Mouse (Mus musculus) ES-Bruce4 (cell line): ENCODE measurements at regions not wholly inside any gene's neighbourhood (a gene's known extent, or its start where the extent isn't known, plus 50 kb on each side); places are given as distances from the start of the nearest gene placed in this dataset.
"Not testable (repeated sequence)": the region's sequence is repeated elsewhere in the genome, so short reads cannot be mapped to it uniquely, and the experiment has no call there.

Source experiments
- H3K27ac ChIP-seq: 2 replicates; pipeline ENCODE4 v1.5.1; 2012; ENCODE audit warnings: low read length, inconsistent platforms; ENCODE audit not compliant: insufficient read depth
- H3K27me3 ChIP-seq: 2 replicates; pipeline ENCODE4 v1.6.1; 2012; ENCODE audit warnings: mild to moderate bottlenecking, low read length, inconsistent platforms; ENCODE audit not compliant: control insufficient read depth, poor library complexity, insufficient read depth, severe bottlenecking
- H3K36me3 ChIP-seq: 2 replicates; pipeline ENCODE4 v1.6.1; 2012; ENCODE audit warnings: inconsistent platforms, mild to moderate bottlenecking, low read length, moderate library complexity; ENCODE audit not compliant: control insufficient read depth, poor library complexity, insufficient read depth, severe bottlenecking
- H3K4me1 ChIP-seq: one replicate; pipeline ENCODE4 v1.8.1; 2011; ENCODE audit warnings: low read length; ENCODE audit not compliant: control insufficient read depth, insufficient read depth
- H3K4me3 ChIP-seq: 2 replicates; pipeline ENCODE4 v1.5.1; 2011; ENCODE audit warnings: low read depth, mild to moderate bottlenecking, low read length
- H3K9ac ChIP-seq: 2 replicates; pipeline ENCODE4 v1.6.1; 2012; ENCODE audit warnings: low read depth, mild to moderate bottlenecking, inconsistent platforms; ENCODE audit not compliant: poor library complexity, severe bottlenecking
- H3K9me3 ChIP-seq: replicated peaks from 2 replicates; pipeline ENCODE4 v1.6.1; 2012; ENCODE audit warnings: mild to moderate bottlenecking, low read length, inconsistent platforms; ENCODE audit not compliant: control insufficient read depth, poor library complexity, insufficient read depth, severe bottlenecking
- POLR2A ChIP-seq: IDR thresholded peaks from one replicate; pipeline ENCODE4 v1.8.1; 2011; ENCODE audit warnings: low read length; ENCODE audit not compliant: insufficient read depth

DNA sequence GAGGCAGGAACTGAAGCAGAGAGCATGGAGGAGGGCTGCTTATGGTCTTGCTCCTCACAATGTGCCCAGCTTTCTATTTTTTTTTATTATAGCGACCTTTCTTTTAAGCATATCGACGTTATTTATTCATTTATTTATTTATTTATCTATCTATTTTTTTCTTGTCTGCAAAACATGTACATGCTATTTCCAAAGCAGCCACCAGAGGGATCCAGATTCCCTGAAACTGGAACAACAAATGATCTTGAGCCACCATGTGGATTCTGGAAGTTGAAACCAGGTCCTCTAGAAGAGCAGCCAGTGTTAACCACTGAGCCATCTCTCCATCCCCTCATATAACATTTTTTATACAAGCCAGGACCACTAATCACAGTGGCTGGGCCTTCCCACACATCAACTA is 338.1 kb downstream of the Gm21863 start:
- H3K9ac ChIP-seq, H3K27me3 ChIP-seq, H3K4me3 ChIP-seq, H3K4me1 ChIP-seq, H3K9me3 ChIP-seq, H3K27ac ChIP-seq, H3K36me3 ChIP-seq: not testable (repeated sequence)

DNA sequence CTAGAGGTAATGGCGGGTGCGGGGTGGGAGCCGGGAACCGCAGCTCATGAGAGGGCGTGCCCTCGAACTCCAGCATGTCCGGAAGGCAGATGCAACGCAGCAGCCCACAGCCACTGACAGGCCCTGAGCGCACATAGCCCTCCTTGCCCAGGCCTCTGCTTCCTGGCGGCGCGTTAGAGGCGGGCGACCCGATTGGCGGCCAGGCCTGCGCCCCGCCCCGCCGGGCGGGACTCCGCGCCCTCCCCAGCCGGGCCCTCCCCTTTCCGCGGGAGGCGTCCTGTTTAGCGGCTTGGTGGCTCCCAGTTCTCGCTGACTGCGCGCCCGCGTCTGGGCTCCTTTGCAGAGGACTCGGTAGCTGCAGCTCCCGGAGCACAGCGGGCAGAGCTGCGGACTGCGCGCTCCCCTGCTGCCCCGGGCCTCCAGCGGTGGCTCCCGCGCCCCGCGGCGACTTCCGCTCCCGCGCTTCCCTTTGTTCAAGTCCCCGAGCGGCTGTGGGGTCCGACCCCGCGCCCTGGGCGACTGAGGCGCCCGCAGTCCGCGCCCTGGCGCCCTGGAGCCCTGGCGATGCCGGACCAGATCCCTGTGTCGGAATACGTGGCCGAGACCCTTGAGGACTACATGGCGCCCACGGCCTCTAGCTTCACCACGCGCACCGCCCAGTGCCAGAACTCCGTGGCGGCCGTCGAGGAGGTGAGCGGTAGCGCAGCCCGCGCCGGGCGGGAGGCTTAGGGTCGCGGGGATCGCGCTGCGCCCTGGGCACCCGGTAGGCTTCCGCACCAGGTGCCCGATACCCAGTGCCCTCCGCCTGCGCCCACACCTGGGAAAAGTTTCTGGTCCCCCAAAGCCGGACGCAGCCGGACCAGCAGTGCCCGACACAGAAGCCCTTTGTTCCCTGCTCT is 357.9 kb downstream of the Gm21863 start:
- not testable (repeated sequence) for H3K27ac ChIP-seq, H3K36me3 ChIP-seq, H3K27me3 ChIP-seq, H3K9me3 ChIP-seq, H3K4me1 ChIP-seq
- Histone ChIP-seq H3K9ac (peak overlapping the region; percentile 85), H3K4me3 (peak overlapping the region; percentile 95)
- peak; percentile 29 for TF ChIP-seq POLR2A
